Mouse (Mus musculus): ENCODE data around the gene Rgs6. TPM values are rescaled to one million over a fixed set of nuclear protein-coding genes. Genes with fewer than 3 reads are reported as not detected.
A peak's percentile ranks its signal among the peaks of the same experiment; 100 is the strongest.

Rgs6 gene
- polyA plus RNA-seq, 1 experiment from 2014 or later, result 2.6 TPM

GRCm38 (mm10) chr12:82751846-82752245, 163.8 kb downstream of the Rgs6 start:
- WGBS, result 61% methylated on average over 2 of the region's 2 CpGs
- ATAC-seq (ENCODE audit: low read depth), result no peak
- Histone ChIP-seq H3K27me3 (replicated peaks; ENCODE audit: control insufficient read depth, insufficient read depth, low read length) (no peaks in the 10 kb centered on the region), H3K27ac (replicated peaks; ENCODE audit: low read depth, low read length) (no peak overlapping the region), H3K4me3 (ENCODE audit: low read depth, low read length) (no peak overlapping the region), H3K4me2 (ENCODE audit: low read depth, low read length) (no peak overlapping the region), H3K9ac (ENCODE audit: low read depth, low read length) (no peak overlapping the region), H3K36me3 (ENCODE audit: control insufficient read depth, insufficient read depth, low read length) (no peaks in the 10 kb centered on the region), H3K9me3 (ENCODE audit: control insufficient read depth, low read length) (no peaks in the 10 kb centered on the region), H3K4me1 (ENCODE audit: control insufficient read depth, insufficient read depth, low read length) (no peaks in the 10 kb centered on the region)
- DNase-seq (ENCODE audit: low spot score), result no peak

- ATAC-seq (ENCODE audit: low read depth), result no peak
- 49% methylated on average over 3 of the region's 3 CpGs for WGBS
- no peak overlapping the region for H3K4me2 ChIP-seq (ENCODE audit: low read depth, low read length)
These were observed 166.4 kb downstream of the Rgs6 start for GRCm38 (mm10) chr12:82754501-82754900.

GRCm38 (mm10) chr12:82756756-82757155, 168.7 kb downstream of the Rgs6 start:
- Histone ChIP-seq H3K9me3 (ENCODE audit: control insufficient read depth, low read length) (no peaks in the 10 kb centered on the region), H3K36me3 (ENCODE audit: control insufficient read depth, insufficient read depth, low read length) (no peaks in the 10 kb centered on the region), H3K4me3 (ENCODE audit: low read depth, low read length) (no peak overlapping the region), H3K27me3 (replicated peaks; ENCODE audit: control insufficient read depth, insufficient read depth, low read length) (no peaks in the 10 kb centered on the region), H3K9ac (ENCODE audit: low read depth, low read length) (no peak overlapping the region), H3K27ac (replicated peaks; ENCODE audit: low read depth, low read length) (no peak overlapping the region), H3K4me2 (ENCODE audit: low read depth, low read length) (no peak overlapping the region), H3K4me1 (ENCODE audit: control insufficient read depth, insufficient read depth, low read length) (no peaks in the 10 kb centered on the region)
- 37% methylated on average over 6 of the region's 6 CpGs for WGBS
- DNase-seq (ENCODE audit: low spot score), result peak; percentile 54
- ATAC-seq (ENCODE audit: low read depth), result peak; percentile 30; the same call in 1 of the 2 replicates

More at GRCm38 (mm10) chr12:82754501-82754900, 166.4 kb downstream of the Rgs6 start:
- H3K4me1 ChIP-seq (ENCODE audit: control insufficient read depth, insufficient read depth, low read length), result no peaks in the 10 kb centered on the region
- no peaks in the 10 kb centered on the region for H3K9me3 ChIP-seq (ENCODE audit: control insufficient read depth, low read length)
- H3K9ac ChIP-seq (ENCODE audit: low read depth, low read length), result no peak overlapping the region
- H3K36me3 ChIP-seq (ENCODE audit: control insufficient read depth, insufficient read depth, low read length), result no peaks in the 10 kb centered on the region
- DNase-seq (ENCODE audit: low spot score), result no peak
- no peak overlapping the region for H3K27ac ChIP-seq (replicated peaks; ENCODE audit: low read depth, low read length)
- no peaks in the 10 kb centered on the region for H3K27me3 ChIP-seq (replicated peaks; ENCODE audit: control insufficient read depth, insufficient read depth, low read length)
- no peak overlapping the region for H3K4me3 ChIP-seq (ENCODE audit: low read depth, low read length)

- H3K36me3 ChIP-seq (ENCODE audit: control insufficient read depth, insufficient read depth, low read length), result no peaks in the 10 kb centered on the region
- no peak overlapping the region for H3K27ac ChIP-seq (replicated peaks; ENCODE audit: low read depth, low read length)
- no peak overlapping the region for H3K9ac ChIP-seq (ENCODE audit: low read depth, low read length)
- no peaks in the 10 kb centered on the region for H3K9me3 ChIP-seq (ENCODE audit: control insufficient read depth, low read length)
- 58% methylated on average over 1 of the region's 1 CpGs for WGBS
- no peak for ATAC-seq (ENCODE audit: low read depth)
- no peaks in the 10 kb centered on the region for H3K4me1 ChIP-seq (ENCODE audit: control insufficient read depth, insufficient read depth, low read length)
- no peaks in the 10 kb centered on the region for H3K27me3 ChIP-seq (replicated peaks; ENCODE audit: control insufficient read depth, insufficient read depth, low read length)
- H3K4me3 ChIP-seq (ENCODE audit: low read depth, low read length), result no peak overlapping the region
- DNase-seq (ENCODE audit: low spot score), result peak; percentile 4
- H3K4me2 ChIP-seq (ENCODE audit: low read depth, low read length), result no peak overlapping the region
These were observed 169.3 kb downstream of the Rgs6 start for GRCm38 (mm10) chr12:82757367-82757766.

- Histone ChIP-seq H3K4me1 (ENCODE audit: control insufficient read depth, insufficient read depth, low read length) (no peaks in the 10 kb centered on the region), H3K27me3 (replicated peaks; ENCODE audit: control insufficient read depth, insufficient read depth, low read length) (no peaks in the 10 kb centered on the region), H3K9me3 (ENCODE audit: control insufficient read depth, low read length) (no peaks in the 10 kb centered on the region), H3K4me3 (ENCODE audit: low read depth, low read length) (no peak overlapping the region), H3K27ac (replicated peaks; ENCODE audit: low read depth, low read length) (no peak overlapping the region), H3K4me2 (ENCODE audit: low read depth, low read length) (no peak overlapping the region), H3K36me3 (ENCODE audit: control insufficient read depth, insufficient read depth, low read length) (no peaks in the 10 kb centered on the region), H3K9ac (ENCODE audit: low read depth, low read length) (no peak overlapping the region)
- ATAC-seq (ENCODE audit: low read depth) (no peak), DNase-seq (ENCODE audit: low spot score) (no peak)
- WGBS, result 83% methylated on average over 2 of the region's 2 CpGs
These were observed 174.0 kb downstream of the Rgs6 start for GRCm38 (mm10) chr12:82762046-82762445.

- no peaks in the 10 kb centered on the region for H3K4me1 ChIP-seq (ENCODE audit: control insufficient read depth, insufficient read depth, low read length)
- H3K27me3 ChIP-seq (replicated peaks; ENCODE audit: control insufficient read depth, insufficient read depth, low read length), result no peaks in the 10 kb centered on the region
- no peaks in the 10 kb centered on the region for H3K9me3 ChIP-seq (ENCODE audit: control insufficient read depth, low read length)
- H3K4me2 ChIP-seq (ENCODE audit: low read depth, low read length), result no peak overlapping the region
- no peak overlapping the region for H3K4me3 ChIP-seq (ENCODE audit: low read depth, low read length)
- ATAC-seq (ENCODE audit: low read depth), result no peak
- no peak overlapping the region for H3K9ac ChIP-seq (ENCODE audit: low read depth, low read length)
- DNase-seq (ENCODE audit: low spot score), result no peak
- H3K27ac ChIP-seq (replicated peaks; ENCODE audit: low read depth, low read length), result no peak overlapping the region
- H3K36me3 ChIP-seq (ENCODE audit: control insufficient read depth, insufficient read depth, low read length), result no peaks in the 10 kb centered on the region
- WGBS, result 82% methylated on average over 3 of the region's 3 CpGs
These were observed 180.6 kb downstream of the Rgs6 start for GRCm38 (mm10) chr12:82768726-82769125.

GRCm38 (mm10) chr12:82772215-82772614, 184.1 kb downstream of the Rgs6 start:
- no peaks in the 10 kb centered on the region for H3K36me3 ChIP-seq (ENCODE audit: control insufficient read depth, insufficient read depth, low read length)
- no peak overlapping the region for H3K9ac ChIP-seq (ENCODE audit: low read depth, low read length)
- no peaks in the 10 kb centered on the region for H3K9me3 ChIP-seq (ENCODE audit: control insufficient read depth, low read length)
- H3K27me3 ChIP-seq (replicated peaks; ENCODE audit: control insufficient read depth, insufficient read depth, low read length), result no peaks in the 10 kb centered on the region
- DNase-seq (ENCODE audit: low spot score), result no peak
- H3K4me3 ChIP-seq (ENCODE audit: low read depth, low read length), result no peak overlapping the region
- H3K4me1 ChIP-seq (ENCODE audit: control insufficient read depth, insufficient read depth, low read length), result no peaks in the 10 kb centered on the region
- WGBS, result 95% methylated on average over 2 of the region's 2 CpGs
- no peak overlapping the region for H3K27ac ChIP-seq (replicated peaks; ENCODE audit: low read depth, low read length)
- H3K4me2 ChIP-seq (ENCODE audit: low read depth, low read length), result no peak overlapping the region
- ATAC-seq (ENCODE audit: low read depth), result no peak

- H3K27ac ChIP-seq (replicated peaks; ENCODE audit: low read depth, low read length), result no peak overlapping the region
- no peaks in the 10 kb centered on the region for H3K9me3 ChIP-seq (ENCODE audit: control insufficient read depth, low read length)
- ATAC-seq (ENCODE audit: low read depth) (no peak), DNase-seq (ENCODE audit: low spot score) (no peak)
- H3K4me3 ChIP-seq (ENCODE audit: low read depth, low read length), result no peak overlapping the region
- 84% methylated on average over 7 of the region's 7 CpGs for WGBS
- H3K4me2 ChIP-seq (ENCODE audit: low read depth, low read length), result no peak overlapping the region
- H3K9ac ChIP-seq (ENCODE audit: low read depth, low read length), result no peak overlapping the region
- no peaks in the 10 kb centered on the region for H3K27me3 ChIP-seq (replicated peaks; ENCODE audit: control insufficient read depth, insufficient read depth, low read length)
- H3K4me1 ChIP-seq (ENCODE audit: control insufficient read depth, insufficient read depth, low read length), result no peaks in the 10 kb centered on the region
- H3K36me3 ChIP-seq (ENCODE audit: control insufficient read depth, insufficient read depth, low read length), result no peaks in the 10 kb centered on the region
These were observed 186.5 kb downstream of the Rgs6 start for GRCm38 (mm10) chr12:82774576-82774975.

GRCm38 (mm10) chr12:82776686-82777085, 188.6 kb downstream of the Rgs6 start:
- no peaks in the 10 kb centered on the region for H3K9me3 ChIP-seq (ENCODE audit: control insufficient read depth, low read length)
- ATAC-seq (ENCODE audit: low read depth), result no peak

More at GRCm38 (mm10) chr12:82776686-82777085, 188.6 kb downstream of the Rgs6 start:
- H3K4me1 ChIP-seq (ENCODE audit: control insufficient read depth, insufficient read depth, low read length), result no peaks in the 10 kb centered on the region
- no peak overlapping the region for H3K27ac ChIP-seq (replicated peaks; ENCODE audit: low read depth, low read length)
- H3K4me2 ChIP-seq (ENCODE audit: low read depth, low read length), result no peak overlapping the region
- H3K36me3 ChIP-seq (ENCODE audit: control insufficient read depth, insufficient read depth, low read length), result no peaks in the 10 kb centered on the region
- H3K9ac ChIP-seq (ENCODE audit: low read depth, low read length), result no peak overlapping the region
- no peaks in the 10 kb centered on the region for H3K27me3 ChIP-seq (replicated peaks; ENCODE audit: control insufficient read depth, insufficient read depth, low read length)
- no peak for DNase-seq (ENCODE audit: low spot score)
- no peak overlapping the region for H3K4me3 ChIP-seq (ENCODE audit: low read depth, low read length)
- 90% methylated on average over 4 of the region's 4 CpGs for WGBS
